Mouse (Mus musculus) embryo, embryonic 11.5 days (tissue): ENCODE data around the gene Gpr61.

Source experiments
- DNase-seq: peaks from one replicate; pipeline ENCODE4 v3.0.0-alpha.2; 2012; ENCODE audit warnings: low read depth, low spot score

Gene Gpr61

DNA sequence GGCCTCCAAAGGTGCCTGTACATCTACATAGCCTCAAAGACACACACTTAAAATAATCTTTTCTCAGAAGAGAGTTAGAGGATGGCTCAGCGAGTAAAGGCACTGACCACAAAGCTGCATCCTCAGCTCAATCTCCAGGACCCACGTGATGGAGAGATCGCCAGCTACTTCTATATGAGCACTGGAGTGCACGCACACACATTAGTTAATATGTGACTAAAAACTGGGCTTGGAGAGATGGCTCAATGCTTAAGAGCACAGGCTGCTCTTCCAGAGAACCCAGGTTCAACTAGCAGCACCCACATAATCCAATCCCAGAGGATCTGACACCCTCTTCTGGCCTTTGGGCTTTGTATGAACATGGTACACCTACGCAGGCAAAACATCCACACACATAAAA, 23.5 kb downstream of the Gpr61 start:
- DNase-seq, result no peak

DNA sequence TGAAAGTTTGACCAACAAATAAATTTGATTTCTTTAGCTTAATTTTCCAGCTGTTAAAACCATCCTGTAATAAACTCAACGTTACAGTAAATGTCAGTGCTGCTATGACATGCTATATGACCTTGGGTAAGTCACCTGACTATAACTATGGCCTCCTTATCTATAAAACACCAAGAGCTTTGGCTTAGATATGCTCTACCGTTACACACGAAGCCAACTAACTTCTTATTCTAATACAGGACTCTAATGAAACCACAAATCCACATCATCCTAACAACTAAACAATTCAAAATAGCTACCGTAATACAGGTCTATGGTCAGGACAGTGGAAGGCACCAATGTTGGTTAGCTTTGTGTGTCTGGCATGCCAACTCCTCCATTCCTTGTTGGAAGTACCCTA, 24.9 kb downstream of the Gpr61 start:
- no peak for DNase-seq

DNA sequence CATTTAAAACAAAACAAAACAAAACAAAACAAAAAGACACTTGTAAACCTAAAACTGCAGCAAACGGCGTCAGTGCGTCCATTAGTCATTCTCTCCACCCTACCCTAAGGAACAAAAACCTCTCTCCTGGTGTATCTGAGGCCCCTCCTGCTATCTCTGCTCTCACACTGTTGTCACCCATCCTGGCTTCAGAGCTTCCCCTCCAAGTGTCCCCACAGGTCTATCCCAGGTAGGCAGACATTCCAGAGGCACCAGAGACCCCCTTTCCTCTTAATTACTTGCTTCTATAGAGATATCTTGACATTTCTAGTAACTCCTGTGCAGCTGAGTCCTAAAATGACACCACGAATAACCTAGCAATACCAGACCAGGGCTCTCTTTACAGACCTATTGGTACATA, 25.3 kb downstream of the Gpr61 start:
- no peak for DNase-seq

DNA sequence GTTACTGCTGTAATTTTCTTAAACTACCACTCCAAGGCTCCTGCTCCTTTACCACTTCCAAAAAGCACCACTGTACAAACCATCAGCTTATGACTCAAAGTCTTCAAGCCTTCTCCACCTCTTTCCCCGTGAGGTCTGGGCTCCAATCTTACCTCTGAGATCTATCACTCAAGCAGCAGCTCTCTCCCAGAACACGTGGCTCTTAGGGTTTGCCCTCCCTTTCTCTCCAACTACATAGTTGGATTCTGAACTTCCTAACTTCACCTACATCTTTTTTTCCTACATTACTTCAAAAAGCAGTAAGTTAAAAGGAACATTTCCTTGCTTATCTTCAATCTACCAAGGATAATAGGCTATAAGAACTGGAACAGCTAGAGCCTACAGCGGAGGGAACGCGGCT, 26.2 kb downstream of the Gpr61 start:
- no peak for DNase-seq

DNA sequence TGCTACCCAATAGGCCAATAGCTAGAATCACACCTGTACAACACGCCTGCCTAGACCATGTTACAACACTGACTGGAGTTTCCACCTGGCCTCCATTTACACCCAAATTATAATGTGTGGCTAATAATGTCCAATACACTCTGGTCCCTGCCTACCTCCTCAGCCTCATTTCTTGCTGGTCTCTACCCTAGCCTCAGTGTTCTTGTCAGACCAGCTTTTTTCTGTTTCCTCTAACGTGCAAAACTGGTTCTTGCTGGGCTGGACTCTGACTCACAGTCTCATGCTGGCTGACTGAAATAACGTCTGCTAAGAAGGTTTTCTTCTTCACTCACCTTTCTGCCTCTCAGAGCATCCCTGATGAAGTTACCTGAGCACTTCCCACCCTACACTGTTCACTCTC, 28.4 kb downstream of the Gpr61 start:
- DNase-seq, result no peak

DNA sequence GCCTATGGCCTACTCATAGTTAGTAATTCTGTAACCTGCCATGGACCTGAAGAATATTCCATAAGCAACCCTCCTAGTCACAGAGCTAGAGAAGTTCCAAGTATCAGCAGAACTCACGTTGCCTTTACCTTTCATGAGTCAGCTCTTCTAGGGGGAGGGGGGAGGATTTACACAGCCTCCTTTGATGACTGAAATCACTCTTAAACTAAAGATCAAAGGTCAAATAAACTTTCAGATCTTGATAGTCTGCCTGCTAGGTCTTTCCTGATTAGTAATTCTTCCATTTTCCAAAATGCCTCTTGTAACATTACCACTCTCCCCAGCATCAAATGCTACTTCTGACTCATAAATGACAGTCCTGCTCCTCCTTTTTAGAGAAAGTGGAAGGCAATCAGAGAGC, 30.6 kb downstream of the Gpr61 start:
- DNase-seq, result no peak

DNA sequence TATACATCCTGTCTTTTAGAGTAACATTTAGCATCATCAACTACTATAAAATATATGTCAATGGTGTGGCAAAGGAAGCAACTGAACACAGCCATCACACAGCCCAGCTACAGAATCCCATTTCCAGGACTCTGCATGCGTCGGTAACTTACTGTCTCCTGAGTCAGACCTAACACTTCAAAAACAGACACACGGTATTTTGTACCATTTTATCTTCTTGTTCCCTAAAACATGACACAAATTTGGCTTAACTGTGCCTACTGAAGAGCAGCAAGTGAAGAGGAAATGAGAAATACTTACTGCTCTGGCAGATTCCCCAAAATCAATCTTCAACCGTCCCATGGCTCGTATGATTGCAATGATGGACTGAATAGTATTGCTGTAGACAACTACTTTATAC, 31.4 kb downstream of the Gpr61 start:
- no peak for DNase-seq

DNA sequence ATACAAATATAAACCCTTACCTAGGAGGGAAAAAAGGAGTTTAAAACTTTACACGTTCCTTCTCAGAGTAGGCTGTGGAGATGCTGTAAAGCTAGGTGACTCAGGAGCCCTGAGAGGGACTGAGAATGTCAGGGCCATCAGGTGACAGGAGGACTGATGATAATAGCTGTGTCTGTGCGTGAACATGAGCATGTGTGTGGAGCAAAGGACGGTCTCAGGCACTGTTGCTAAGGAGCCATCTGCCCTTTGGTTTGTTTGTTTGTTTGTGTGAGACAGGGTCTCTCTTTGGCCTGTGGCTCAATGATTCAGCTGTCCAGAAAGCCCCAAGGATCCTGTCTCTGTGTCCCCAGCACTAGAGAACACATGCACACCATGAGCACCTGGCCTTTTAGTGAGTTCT, 33.6 kb downstream of the Gpr61 start:
- DNase-seq, result no peak

DNA sequence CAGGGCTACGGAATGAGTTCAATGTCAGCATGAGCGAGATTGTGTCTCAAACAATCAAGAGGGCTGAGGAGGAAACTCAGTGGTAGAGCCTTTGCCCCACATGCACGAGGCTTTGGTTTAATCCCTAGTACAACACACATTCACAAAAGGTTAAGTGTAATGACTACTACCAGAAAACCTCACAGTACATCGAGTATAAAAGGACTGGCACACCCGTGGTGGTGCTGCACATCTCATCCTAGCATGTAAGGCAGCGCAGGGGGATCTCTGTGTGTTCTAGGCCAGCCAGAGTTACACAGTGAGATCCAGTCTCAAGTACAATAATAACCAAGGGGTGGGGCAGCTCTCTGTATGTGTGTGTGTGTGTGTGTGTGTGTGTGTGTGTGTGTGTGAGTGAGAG, 37.2 kb downstream of the Gpr61 start:
- DNase-seq, result no peak

DNA sequence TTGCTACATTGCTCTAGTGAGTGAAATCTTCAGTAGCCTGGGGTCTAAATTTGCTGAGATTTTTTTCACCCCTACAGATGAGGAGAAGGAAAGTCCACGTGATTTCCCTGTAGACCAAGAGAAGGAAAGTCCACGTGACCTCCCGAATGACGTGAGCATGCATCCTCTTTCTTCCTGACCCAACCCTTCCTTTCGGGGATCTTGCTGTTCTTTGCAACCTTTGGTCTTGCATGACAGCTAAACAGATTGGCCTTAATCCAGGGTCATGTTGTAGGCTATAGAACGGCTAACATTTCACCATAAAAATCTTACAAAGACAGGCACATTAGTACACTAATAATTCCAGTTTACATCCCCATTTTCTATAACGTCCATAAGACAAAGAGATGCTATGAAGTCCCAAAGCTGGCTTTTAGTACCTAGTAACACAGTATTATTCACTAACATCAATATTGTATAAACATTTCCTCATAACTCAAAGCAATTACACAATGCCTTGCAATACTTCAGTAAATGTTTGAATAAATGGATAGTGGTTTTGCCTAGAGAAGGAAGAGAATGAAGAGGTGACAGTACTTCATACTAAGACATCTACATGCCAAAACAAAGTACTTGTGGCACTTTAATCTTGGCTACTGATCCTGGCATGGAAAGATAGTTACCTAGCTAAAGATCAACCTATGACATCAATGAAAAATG, 40.9 kb downstream of the Gpr61 start:
- no peak for DNase-seq

DNA sequence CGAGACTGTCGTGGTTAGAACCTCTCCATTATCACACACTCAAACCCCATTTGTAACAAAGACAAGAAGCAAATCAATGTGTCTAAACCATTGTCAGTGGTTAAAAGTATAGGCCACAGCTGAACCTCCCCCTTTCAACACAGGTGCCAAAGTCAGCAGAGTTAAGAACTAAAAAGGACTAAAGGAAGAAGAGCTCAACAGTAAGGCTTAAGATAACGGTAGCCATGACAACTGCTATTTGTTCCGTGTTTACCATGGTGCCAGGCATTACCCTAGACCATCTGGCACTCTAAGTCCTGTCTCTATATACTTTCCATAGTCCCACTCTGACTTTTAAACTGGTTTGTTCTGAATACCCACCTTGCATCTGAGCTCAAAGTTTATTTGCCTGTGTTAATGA, 42.0 kb downstream of the Gpr61 start:
- no peak for DNase-seq

DNA sequence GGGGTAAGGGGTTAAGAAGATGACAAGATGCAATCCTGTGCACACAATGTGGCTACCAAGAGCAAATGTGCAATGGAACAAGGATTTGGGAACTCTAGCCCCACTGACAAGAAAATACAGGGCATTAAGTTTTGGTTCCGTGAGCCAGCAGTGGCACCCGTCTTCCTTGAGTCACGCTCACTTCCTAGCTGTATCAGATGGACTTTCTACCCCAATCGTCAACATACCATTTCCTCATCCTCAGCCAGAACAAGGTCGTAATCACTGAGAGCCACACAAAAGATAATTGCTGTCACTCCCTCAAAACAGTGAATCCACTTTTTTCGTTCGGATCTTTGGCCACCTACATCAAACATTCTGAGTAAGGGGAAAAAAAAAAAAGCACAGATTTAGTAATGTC, 42.4 kb downstream of the Gpr61 start:
- no peak for DNase-seq

DNA sequence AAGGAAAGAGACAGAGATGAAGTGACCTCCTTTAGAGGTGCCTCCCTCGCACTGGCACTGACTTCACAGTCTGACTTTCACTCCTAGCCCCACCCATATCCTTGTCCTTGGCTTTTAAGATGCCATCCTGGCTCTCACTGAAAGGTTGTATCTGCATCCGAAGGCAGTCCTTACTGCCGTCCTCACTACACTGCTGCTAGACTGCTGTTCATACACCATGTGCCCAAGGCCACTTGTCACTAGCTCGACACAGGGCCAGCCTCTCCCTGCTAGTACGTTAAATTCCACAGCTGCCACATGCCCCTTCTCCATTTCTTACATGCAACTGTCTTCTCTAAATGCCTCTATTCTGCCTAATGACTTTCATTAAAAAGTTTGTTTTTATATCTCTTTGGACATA, 43.4 kb downstream of the Gpr61 start:
- DNase-seq, result no peak

DNA sequence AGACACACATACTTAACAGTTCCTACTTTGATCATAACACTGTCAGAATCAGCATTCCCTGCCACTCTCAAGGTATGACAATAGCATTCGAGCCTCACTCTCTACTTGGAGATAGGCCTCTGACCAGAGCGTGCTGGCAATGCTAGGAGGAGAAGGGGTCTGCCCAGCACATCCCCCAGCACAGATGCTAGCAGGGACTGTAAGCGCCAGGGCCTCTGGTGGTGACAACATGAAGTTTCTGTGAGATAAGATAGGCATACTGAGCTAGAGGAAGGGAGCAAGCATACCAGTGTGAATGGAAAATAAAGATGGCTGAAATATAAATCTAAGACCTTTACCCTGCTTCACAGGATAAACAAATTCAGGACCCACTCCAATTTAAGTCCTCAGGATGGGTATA, 49.4 kb downstream of the Gpr61 start:
- no peak for DNase-seq

DNA sequence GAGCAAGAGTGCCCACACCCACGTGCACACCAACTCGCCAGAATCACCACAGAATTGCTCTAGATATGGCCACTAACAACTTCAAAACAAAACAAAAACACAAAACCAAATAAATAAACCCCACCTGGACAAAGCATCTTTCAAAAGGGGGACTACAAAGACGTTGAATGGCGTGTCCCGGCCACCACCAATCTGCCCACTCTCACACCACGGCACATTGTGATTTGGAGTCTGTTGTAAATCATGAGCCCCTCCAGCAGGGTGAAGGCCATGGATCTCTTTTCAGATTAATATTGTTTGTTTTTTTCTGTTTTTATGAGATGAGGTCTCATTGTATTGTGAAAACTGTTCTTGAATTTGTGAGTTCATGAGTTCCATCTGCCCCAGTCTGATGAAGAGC, 52.6 kb downstream of the Gpr61 start:
- no peak for DNase-seq

DNA sequence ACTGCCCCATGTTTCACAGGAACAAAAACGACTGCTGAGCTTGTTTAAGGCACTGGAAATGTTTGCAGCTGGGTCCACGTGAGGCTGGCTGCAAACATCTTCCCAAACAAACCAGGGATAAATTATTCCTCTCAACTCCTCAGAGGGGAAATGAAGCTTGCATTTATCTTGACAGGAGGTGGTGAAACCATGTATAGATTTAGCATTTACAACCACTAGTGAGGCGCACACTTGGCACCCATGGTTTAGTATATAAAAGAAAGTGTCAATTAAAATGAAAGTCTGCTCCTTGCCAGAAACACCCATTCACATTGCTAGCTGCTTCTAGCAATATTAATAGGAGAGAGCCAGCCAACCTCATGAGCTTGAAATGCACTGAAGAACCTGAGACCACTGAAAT, 53.1 kb downstream of the Gpr61 start:
- DNase-seq, result no peak
